Mouse (Mus musculus) ES-E14 (cell line): ENCODE measurements around the gene Rara. TPM values are rescaled to one million over a fixed set of nuclear protein-coding genes. Genes with fewer than 3 reads are reported as not detected.

Experiments
- DNase-seq: peaks from one replicate; pipeline ENCODE4 v3.0.0-alpha.2; 2013; ENCODE audit warnings: low read depth, low spot score
- H3K27ac ChIP-seq: 2 replicates; pipeline ENCODE4 v1.5.1; 2012; ENCODE audit warnings: low read depth, mild to moderate bottlenecking, low read length, moderate library complexity, mixed read lengths; ENCODE audit not compliant: poor library complexity, insufficient read depth, severe bottlenecking
- H3K36me3 ChIP-seq: 2 replicates; pipeline ENCODE4 v1.6.1; 2012; ENCODE audit warnings: mild to moderate bottlenecking, low read length, moderate library complexity, mixed read lengths; ENCODE audit not compliant: control insufficient read depth, poor library complexity, insufficient read depth, severe bottlenecking
- H3K4me1 ChIP-seq, 2 experiments: fragments of 150-350 bp in 1 of 2; sonication (generic) in 1 of 2; 2 replicates each; pipeline ENCODE4 v1.6.1; 2012; ENCODE audit warnings: low read length in 2 of 2, mild to moderate bottlenecking in 1 of 2, mixed read lengths in 1 of 2; ENCODE audit not compliant: control insufficient read depth in 2 of 2, insufficient read depth in 2 of 2, poor library complexity in 1 of 2
- H3K4me3 ChIP-seq, 2 experiments: fragments of 150-350 bp in 1 of 2; sonication (generic) in 1 of 2; 2 replicates each; pipeline ENCODE4 v1.5.1; 2012; ENCODE audit warnings: low read length in 2 of 2, low read depth in 1 of 2, mild to moderate bottlenecking in 1 of 2, mixed read lengths in 1 of 2; ENCODE audit not compliant: insufficient read depth in 1 of 2, poor library complexity in 1 of 2, severe bottlenecking in 1 of 2
- H3K9ac ChIP-seq: 2 replicates; pipeline ENCODE4 v1.6.1; 2012; ENCODE audit warnings: low read depth, mild to moderate bottlenecking, low read length, mixed read lengths; ENCODE audit not compliant: poor library complexity, insufficient read depth, severe bottlenecking
- H3K9me3 ChIP-seq: fragments of 150-350 bp; sonication (generic); 2 replicates; pipeline ENCODE4 v1.6.1; 2012; ENCODE audit warnings: low read depth, mild to moderate bottlenecking, low read length; ENCODE audit not compliant: control insufficient read depth, insufficient read depth
- CHD2 ChIP-seq: IDR thresholded peaks from 2 replicates; pipeline ENCODE4 v1.6.1; 2014; ENCODE audit warnings: mild to moderate bottlenecking, low read depth, low read length, inconsistent platforms
- HCFC1 ChIP-seq: IDR thresholded peaks from 2 replicates; pipeline ENCODE4 v1.6.1; 2012; ENCODE audit warnings: low read length, inconsistent platforms, borderline replicate concordance; ENCODE audit not compliant: insufficient read depth
- MAFK ChIP-seq: IDR thresholded peaks from 2 replicates; pipeline ENCODE4 v1.6.1; 2014; ENCODE audit warnings: mild to moderate bottlenecking, low read depth, low read length, inconsistent platforms; ENCODE audit not compliant: insufficient read depth
- ZC3H11A ChIP-seq: IDR thresholded peaks from 2 replicates; pipeline ENCODE4 v1.6.1; 2012; ENCODE audit warnings: low read depth, mild to moderate bottlenecking, inconsistent platforms, low read length, borderline replicate concordance
- ZNF384 ChIP-seq: IDR thresholded peaks from 2 replicates; pipeline ENCODE4 v1.6.1; 2012; ENCODE audit warnings: low read depth, low read length, inconsistent platforms
- in situ Hi-C, 2 experiments: fragments of 600-800 bp; cut with MboI; formaldehyde crosslinking; loops; one replicate each; pipeline ENCODE4 v1.15.1; 2025; ENCODE audit warnings: low sequenced_read_pairs in 2 of 2, inconsistent platforms in 1 of 2; ENCODE audit not compliant: unreplicated experiment in 2 of 2
- total RNA-seq: library from RNA; depleted of rRNA; stranded (reverse); fragments of 300-350 nt; gene quantifications from 2 replicates; pipeline ENCODE4 v1.2.3, GENCODE M21; 2012

The Rara gene
- total RNA-seq, 1 experiment: 25.8 TPM

DNA sequence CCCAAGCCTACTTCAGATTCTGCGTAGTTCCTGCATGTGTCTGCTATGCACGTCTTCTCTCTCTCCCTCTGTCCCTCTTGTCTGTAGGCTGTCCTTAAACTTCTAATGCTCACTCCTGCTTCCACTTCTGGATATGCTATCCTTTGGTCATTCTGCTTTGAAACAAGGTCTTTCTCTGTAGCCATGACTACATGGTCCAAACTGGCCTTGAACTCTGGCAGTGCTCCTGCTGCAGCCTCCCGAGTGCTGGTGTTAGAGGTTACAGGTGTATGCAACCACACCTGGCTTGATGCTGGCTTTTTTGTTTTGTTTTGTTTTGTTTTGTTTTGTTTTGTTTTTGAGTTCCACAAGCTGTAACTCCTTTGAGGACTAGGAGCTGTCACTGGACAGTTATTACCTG, 6.7 kb downstream of the Rara start:
- in situ Hi-C loops: no loop called here

DNA sequence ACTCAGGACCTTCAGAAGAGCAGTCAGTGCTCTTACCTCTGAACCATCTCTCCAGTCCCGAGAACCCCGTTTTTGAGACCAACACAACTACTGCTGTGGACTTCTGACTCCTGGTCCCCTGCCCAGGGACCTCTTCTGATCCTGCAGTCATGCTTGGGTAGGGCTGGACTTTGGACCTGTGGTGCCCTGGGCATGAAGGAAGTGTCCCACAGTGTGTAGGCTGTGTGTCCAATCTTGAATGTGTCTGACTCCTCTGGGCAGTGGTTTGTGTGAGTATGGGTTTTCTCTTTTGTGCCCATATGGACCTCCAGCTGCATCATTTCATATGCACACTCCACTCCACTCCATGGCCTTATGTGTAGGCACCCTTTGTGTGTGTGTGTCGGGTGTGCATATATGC, 7.5 kb downstream of the Rara start:
- H3K27ac ChIP-seq: no peak overlapping the region
- in situ Hi-C loops: no loop called here
- H3K36me3 ChIP-seq: no peaks in the 10 kb centered on the region
- H3K9me3 ChIP-seq: no peaks in the 10 kb centered on the region
- no peak for DNase-seq
- peaks cover 8 to 43% of the 10 kb centered on the region in 2 experiments for H3K4me1 ChIP-seq
- no peak for TF ChIP-seq CHD2
- TF ChIP-seq HCFC1: no peak
- TF ChIP-seq ZC3H11A: no peak
- TF ChIP-seq ZNF384: no peak
- TF ChIP-seq MAFK: no peak
- H3K4me3 ChIP-seq: no peak overlapping the region
- H3K9ac ChIP-seq: no peak overlapping the region

More for the DNA sequence above, 6.7 kb downstream of the Rara start:
- Histone ChIP-seq H3K9ac (no peak overlapping the region), H3K4me3 (no peak overlapping the region), H3K27ac (no peak overlapping the region), H3K9me3 (no peaks in the 10 kb centered on the region), H3K36me3 (no peaks in the 10 kb centered on the region), H3K4me1 (peaks cover 8 to 39% of the 10 kb centered on the region in 2 experiments)
- no peak for TF ChIP-seq HCFC1
- no peak for TF ChIP-seq MAFK
- no peak for TF ChIP-seq ZC3H11A
- no peak for TF ChIP-seq CHD2
- TF ChIP-seq ZNF384: no peak
- DNase-seq: no peak

DNA sequence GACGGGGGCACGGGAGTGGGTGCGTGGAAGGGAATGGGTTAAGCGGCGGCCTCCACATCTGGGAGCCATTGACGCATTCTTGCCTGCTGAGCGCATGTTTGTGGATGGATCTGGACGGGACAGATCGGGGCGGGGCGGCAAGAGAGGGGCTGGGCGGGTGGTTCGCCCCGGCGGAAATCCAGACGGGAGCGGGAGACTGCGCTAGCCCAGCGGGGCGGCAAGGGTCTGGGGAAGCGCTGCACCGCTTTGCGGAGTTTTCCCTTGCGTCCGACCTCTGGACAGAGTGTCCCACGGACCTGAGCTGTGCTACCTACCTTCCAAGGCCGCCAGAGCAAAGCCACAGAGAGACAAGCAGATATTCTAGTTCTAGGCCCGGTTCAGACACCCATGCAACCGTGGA, 8.6 kb downstream of the Rara start:
- Histone ChIP-seq H3K9ac (no peak overlapping the region), H3K36me3 (no peaks in the 10 kb centered on the region), H3K4me1 (peaks cover 8 to 50% of the 10 kb centered on the region in 2 experiments), H3K9me3 (no peaks in the 10 kb centered on the region), H3K27ac (no peak overlapping the region), H3K4me3 (peak overlapping the region; percentile 26 to 47; a peak in 3 of 4 replicates)
- in situ Hi-C loops: no loop called here
- TF ChIP-seq HCFC1: no peak
- no peak for TF ChIP-seq MAFK
- DNase-seq: no peak

DNA sequence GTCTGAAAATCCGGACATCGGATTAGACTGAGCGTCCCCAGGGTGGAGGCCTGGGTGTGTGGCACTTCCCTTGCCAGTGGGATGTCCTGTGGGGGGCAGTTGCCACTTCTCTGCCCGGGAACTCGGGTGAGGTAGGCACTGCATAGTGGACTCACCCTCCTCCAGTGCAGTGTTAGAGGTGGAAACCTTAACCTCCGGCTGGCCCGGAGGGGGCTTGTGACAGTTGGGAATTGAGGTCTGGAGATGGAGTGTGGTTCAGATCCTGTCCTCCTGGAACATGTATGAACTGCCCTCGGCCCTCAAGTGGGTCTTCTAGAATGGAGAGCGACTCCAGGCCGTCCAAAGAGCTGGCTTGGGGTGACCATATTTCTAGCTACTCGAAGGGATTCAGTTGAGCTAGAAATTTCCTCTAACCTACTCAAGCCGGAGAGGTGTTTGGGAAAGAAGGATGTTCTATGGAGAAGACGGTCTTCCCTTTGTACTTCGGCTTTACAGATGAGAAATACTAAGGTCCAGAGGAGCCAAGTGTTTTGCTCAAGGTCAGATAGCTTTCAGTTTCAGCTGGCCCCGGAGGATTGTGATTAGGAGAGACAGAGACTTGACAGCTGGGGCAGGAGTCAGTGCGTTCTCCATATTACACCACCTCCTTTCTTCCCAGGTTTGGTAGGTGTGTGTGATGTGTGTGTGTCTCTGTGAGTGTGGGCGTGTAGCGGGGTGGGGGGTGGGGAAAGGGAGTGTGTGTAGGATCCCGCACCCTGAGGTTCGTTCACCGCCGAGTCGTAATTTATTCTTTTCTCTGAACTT, 9.2 kb downstream of the Rara start:
- in situ Hi-C loops: no loop called here
- TF ChIP-seq CHD2 (no peak), ZNF384 (no peak), MAFK (no peak), ZC3H11A (no peak), HCFC1 (no peak)
- no peaks in the 10 kb centered on the region for H3K9me3 ChIP-seq
- H3K27ac ChIP-seq: no peak overlapping the region
- no peak for DNase-seq
- peaks cover 6 to 49% of the 10 kb centered on the region in 2 experiments for H3K4me1 ChIP-seq
- peak overlapping the region; percentile 78 to 92 for H3K4me3 ChIP-seq
- H3K9ac ChIP-seq: peak overlapping the region; percentile 22
- no peaks in the 10 kb centered on the region for H3K36me3 ChIP-seq
